Mouse (Mus musculus) monocyte, adult 5-6 weeks (primary cell): ENCODE results near the gene Scml4. TPM values are rescaled to one million over a fixed set of nuclear protein-coding genes. Genes with fewer than 3 reads are reported as not detected.

Source experiments
- ATAC-seq: fragments of 153-309, 156-312 bp; replicated peaks from 2 replicates; pipeline ENCODE4 v1.8.0; 2017; ENCODE audit warnings: mild to moderate bottlenecking; ENCODE audit not compliant: low TSS enrichment, insufficient number of reproducible peaks, severe bottlenecking, poor library complexity, low FRiP score
- total RNA-seq: library from RNA; stranded (forward); fragments of 200-1000, 200-491, 200-594 nt; gene quantifications from 3 replicates; pipeline ENCODE4 v1.2.3, GENCODE M21; 2017

The Scml4 gene
- total RNA-seq, 1 experiment from 2014 or later: 5.4 TPM

GRCm38 (mm10) chr10:42892987-42893386 is 32.8 kb downstream of the Scml4 start:
- ATAC-seq: 0 out of 2 replicates have a peak, but pooled peaks have one; percentile 13

DNA sequence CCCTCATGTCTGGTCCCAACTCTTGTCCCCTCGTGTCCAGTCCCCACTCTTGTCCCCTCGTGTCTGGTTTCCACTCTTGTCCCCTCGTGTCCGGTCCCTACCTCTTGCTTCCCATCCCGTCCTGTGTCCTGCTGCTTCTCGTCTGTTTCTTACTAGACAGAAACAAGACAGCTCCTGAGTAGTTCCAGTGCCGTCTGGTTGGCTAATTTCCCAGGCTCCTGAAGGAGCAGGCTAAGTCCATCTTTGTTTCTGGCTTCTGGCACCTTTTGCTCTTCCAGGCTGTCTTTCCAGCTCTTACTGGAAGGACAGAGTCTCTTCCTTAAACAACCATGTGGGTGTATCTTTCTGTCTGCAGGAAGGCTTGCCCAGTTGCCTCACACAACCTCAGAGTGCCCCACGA is 33.7 kb downstream of the Scml4 start:
- ATAC-seq: no peak

GRCm38 (mm10) chr10:42894263-42894662 is 34.1 kb downstream of the Scml4 start:
- ATAC-seq: no peak

DNA sequence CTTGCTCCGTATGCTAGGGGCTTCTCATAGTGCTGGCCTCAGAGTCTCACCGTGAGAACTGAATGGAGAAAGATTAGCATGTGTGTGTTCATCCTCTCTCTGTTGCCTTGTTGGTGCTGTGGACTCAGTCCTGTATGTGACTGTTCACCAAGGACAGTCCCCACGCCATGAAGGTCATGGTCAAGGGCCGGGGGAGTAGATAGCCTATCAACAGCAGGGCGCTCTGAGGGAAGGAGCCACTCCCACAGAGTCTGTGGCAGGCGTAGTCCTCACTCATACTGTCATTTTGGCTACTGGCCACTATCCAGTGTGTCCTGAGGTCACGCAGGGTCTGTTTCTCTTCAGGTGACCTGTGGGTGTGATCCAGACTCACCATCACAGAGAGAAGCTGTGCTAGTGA is 34.5 kb downstream of the Scml4 start:
- ATAC-seq: no peak

- ATAC-seq: no peak
These were observed 36.5 kb downstream of the Scml4 start for GRCm38 (mm10) chr10:42896621-42897020.

DNA sequence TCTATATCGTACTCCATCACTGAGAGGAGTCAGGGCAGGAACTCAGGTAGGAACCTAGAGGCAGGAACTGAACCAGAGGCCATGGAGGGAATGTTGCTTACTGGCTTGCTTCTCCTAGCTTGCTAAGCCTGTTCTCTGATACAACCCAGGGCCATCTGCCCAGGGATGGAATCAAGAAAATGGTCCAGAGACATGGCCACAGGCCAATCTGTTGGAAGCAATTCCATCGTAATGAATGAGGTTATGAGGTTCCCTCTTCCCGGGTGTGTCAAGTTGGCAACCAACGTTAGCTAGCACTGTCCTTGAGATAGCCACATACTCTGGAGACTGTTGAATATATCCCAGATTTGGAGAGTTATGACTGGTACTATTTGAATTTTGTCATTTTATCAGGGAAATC is 37.0 kb downstream of the Scml4 start:
- no peak for ATAC-seq

- ATAC-seq: peak; percentile 77
These were observed 37.5 kb downstream of the Scml4 start for GRCm38 (mm10) chr10:42897632-42898031.

DNA sequence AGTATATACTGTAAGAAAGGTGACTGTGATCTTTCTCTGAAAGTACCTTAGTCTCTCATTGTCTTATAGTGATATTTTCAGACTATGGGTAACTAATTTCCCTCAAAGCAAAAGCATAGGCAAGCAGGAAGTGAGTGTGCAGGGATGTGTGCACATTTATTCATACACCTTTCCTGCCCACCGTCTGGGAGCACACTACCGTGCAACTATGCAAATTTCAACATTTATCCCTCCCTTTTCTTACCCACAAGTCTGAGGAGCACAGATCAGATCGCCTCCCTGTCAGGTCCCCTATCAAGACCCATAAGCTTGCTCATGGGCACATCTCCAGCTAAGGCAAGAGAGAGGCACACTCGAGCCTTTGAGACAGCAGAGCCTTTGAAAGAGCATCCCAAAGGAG is 41.2 kb downstream of the Scml4 start:
- ATAC-seq: no peak

GRCm38 (mm10) chr10:42903054-42903453 is 42.9 kb downstream of the Scml4 start:
- ATAC-seq: peak; percentile 69

- ATAC-seq: no peak
These were observed 48.4 kb downstream of the Scml4 start for GRCm38 (mm10) chr10:42908562-42908961.

- no peak for ATAC-seq
These were observed 50.4 kb downstream of the Scml4 start for GRCm38 (mm10) chr10:42910567-42910966.

DNA sequence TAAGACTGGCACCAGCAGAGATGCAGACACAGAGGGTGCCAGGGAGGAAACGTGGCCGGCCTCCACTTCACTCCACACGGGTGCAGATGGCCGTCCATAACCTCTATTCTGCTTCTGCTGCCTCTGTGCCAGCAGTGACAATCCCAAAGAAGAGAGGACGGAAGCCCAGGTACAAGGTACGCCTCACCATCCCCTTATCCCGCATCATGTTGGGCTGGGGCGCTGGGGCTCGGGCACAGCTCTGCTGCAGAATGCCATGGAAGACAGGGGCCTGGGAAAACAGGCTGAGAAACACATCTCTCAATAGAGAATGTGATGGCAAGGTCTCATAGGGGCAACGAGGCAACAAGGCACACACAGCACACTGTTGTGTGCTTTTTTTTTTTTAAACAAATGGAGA is 51.9 kb downstream of the Scml4 start:
- ATAC-seq: no peak

GRCm38 (mm10) chr10:42913196-42913595 is 53.0 kb downstream of the Scml4 start:
- ATAC-seq: no peak

DNA sequence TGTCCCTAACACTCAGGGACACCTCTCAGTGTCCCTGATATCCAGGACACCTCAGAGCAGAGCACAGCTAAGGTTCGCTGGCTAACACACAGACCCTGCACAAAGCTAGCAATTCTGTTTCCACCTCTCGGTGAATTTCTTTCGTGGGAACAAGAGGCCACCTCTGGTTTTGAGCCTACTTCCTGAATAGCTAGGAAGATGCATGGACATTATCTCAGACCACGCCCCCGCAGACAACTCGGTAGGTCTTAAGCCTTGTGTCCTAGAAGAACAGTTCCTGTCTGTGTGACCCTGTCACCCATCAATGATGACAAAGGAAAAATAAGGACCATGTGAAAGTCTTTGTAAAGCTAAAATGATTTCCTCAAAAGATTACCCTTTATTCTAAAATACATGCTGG is 54.0 kb downstream of the Scml4 start:
- no peak for ATAC-seq

DNA sequence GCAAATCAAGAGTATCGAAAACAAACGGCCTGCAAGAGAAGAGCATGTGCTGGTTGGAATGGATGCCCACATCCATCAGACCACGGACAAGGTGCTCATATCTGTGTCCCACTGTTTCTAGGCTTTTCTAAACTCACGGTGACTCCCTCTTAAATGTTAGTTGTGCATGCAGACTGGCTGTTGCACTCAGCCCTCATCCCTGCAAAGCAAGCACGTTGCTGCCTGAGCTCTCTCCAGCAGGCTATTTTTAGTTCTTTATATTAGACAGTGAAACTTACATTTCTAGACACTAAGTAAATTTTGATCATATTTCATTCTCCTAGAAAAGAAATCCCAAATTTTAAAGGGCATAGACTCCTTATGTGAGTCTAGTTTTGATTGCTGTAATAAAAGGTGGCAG is 57.2 kb downstream of the Scml4 start:
- no peak for ATAC-seq

- ATAC-seq: no peak
These were observed 59.6 kb downstream of the Scml4 start for GRCm38 (mm10) chr10:42919786-42920185.

- no peak for ATAC-seq
These were observed 65.1 kb downstream of the Scml4 start for GRCm38 (mm10) chr10:42925103-42925866.

DNA sequence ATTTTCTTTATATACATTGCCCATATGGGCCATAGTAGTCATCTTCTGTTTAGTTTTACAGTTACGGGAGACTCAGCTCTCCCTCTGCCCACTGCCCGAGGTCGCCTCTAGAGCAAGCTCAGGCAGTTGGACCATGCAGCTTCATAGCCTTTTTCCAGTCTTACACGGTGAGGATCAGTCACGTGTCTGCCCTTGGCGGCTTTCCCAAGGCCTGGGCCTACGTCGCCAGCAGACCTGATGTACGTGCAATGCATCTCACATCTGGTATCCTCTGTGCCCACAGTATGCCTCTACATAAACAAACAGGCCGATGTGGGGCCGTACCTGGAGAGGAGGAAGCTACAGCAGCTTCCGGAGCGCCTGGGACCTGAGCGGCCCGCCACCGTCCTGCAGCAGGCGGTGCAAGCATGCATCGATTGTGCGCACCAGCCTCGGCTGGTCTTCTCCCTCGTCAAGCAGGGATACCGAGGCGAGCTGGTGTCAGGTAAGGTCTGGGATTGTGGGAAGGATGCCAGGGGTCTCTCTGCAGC is 70.0 kb downstream of the Scml4 start:
- no peak for ATAC-seq

GRCm38 (mm10) chr10:42932862-42933480 is 72.8 kb downstream of the Scml4 start:
- no peak for ATAC-seq

GRCm38 (mm10) chr10:42934672-42935071 is 74.5 kb downstream of the Scml4 start:
- 0 out of 2 replicates have a peak, but pooled peaks have one; percentile 29 for ATAC-seq
